Mouse (Mus musculus): Measurements from ENCODE around the gene Pla1a. TPM values are rescaled to one million over a fixed set of nuclear protein-coding genes. Genes with fewer than 3 reads are reported as not detected.

Pla1a gene
- polyA plus RNA-seq, 1 experiment from 2014 or later = 61.5 TPM

- in situ Hi-C loops (cut with MboI; ENCODE audit: low pct_unique_long_range_greater_than_20kb) = no loop called here
- no peak for TF ChIP-seq CTCF (IDR thresholded peaks at IDR 0.05)
- ChIA-PET POLR2A (no interaction called here), CTCF (interaction anchor here (0.5 kb wide), 1 partner anchor 1159 kb away, joined by 3 read pairs; no protein-coding TSS in a partner anchor)
- no peak for ATAC-seq
- DNase-seq (ENCODE audit: low read depth, low spot score) = no peak
- no peaks in the 10 kb centered on the region for H3K27me3 ChIP-seq
Measured at GRCm38 (mm10) chr16:38459990-38460389, 27.0 kb upstream of the Pla1a start.

- ChIA-PET CTCF (interaction anchor here (0.9 to 1.0 kb wide), 2 partner anchors 11 to 121 kb away, joined by 3 to 4 read pairs; no protein-coding TSS in a partner anchor), POLR2A (no interaction called here)
- in situ Hi-C loops (cut with MboI; ENCODE audit: low pct_unique_long_range_greater_than_20kb) = no loop called here
- ATAC-seq (no peak), DNase-seq (ENCODE audit: low read depth, low spot score) (no peak)
- no peaks in the 10 kb centered on the region for H3K27me3 ChIP-seq
- TF ChIP-seq CTCF (IDR thresholded peaks at IDR 0.05) = no peak
Measured at GRCm38 (mm10) chr16:38458600-38459280, 25.8 kb upstream of the Pla1a start.

GRCm38 (mm10) chr16:38456812-38457567 is 24.0 kb upstream of the Pla1a start:
- POLR2A ChIA-PET = interaction anchor here (0.7 to 0.9 kb wide), 2 partner anchors 8 to 19 kb away, joined by 3 to 5 read pairs; no protein-coding TSS in a partner anchor
- DNase-seq (ENCODE audit: low read depth, low spot score) = no peak
- no peak for TF ChIP-seq CTCF (IDR thresholded peaks at IDR 0.05)
- CTCF ChIA-PET = no interaction called here
- H3K27me3 ChIP-seq = no peaks in the 10 kb centered on the region
- in situ Hi-C loops (cut with MboI; ENCODE audit: low pct_unique_long_range_greater_than_20kb) = no loop called here
- no peak for ATAC-seq

- DNase-seq (ENCODE audit: low read depth, low spot score) = no peak
- ATAC-seq = no peak
- no peaks in the 10 kb centered on the region for H3K27me3 ChIP-seq
- TF ChIP-seq CTCF (IDR thresholded peaks at IDR 0.05) = no peak
- ChIA-PET CTCF (interaction anchor here (1.2 to 3.5 kb wide), 2 partner anchors 9 to 51 kb away, joined by 3 to 18 read pairs; no protein-coding TSS in a partner anchor), POLR2A (interaction anchor here (0.6 to 0.7 kb wide), 2 partner anchors 9 to 12 kb away, joined by 5 to 7 read pairs; no protein-coding TSS in a partner anchor)
- in situ Hi-C loops (cut with MboI; ENCODE audit: low pct_unique_long_range_greater_than_20kb) = no loop called here
Measured at GRCm38 (mm10) chr16:38455511-38456418, 22.8 kb upstream of the Pla1a start, which contains the start of gene Cd80. Cd80 (plus strand) TSS chr16:38455561.

GRCm38 (mm10) chr16:38454533-38455254 is 21.7 kb upstream of the Pla1a start:
- ATAC-seq (no peak), DNase-seq (ENCODE audit: low read depth, low spot score) (no peak)
- no peaks in the 10 kb centered on the region for H3K27me3 ChIP-seq
- in situ Hi-C loops (cut with MboI; ENCODE audit: low pct_unique_long_range_greater_than_20kb) = loop anchor here (5.0 kb wide), 1 partner anchor 107 kb away; the partner anchor contains the start of genes Cox17 and Gm21987
- CTCF ChIA-PET = interaction anchor here (1.2 to 3.5 kb wide), 2 partner anchors 10 to 52 kb away, joined by 3 to 18 read pairs; no protein-coding TSS in a partner anchor
- POLR2A ChIA-PET = interaction anchor here (0.6 kb wide), 1 partner anchor 11 kb away, joined by 3 read pairs; no protein-coding TSS in a partner anchor
- no peak for TF ChIP-seq CTCF (IDR thresholded peaks at IDR 0.05)

GRCm38 (mm10) chr16:38453952-38454351 is 21.0 kb upstream of the Pla1a start:
- no peaks in the 10 kb centered on the region for H3K27me3 ChIP-seq
- ChIA-PET CTCF (interaction anchor here (3.5 kb wide), 1 partner anchor 11 kb away, joined by 18 read pairs; no protein-coding TSS in a partner anchor), POLR2A (interaction anchor here (0.6 kb wide), 1 partner anchor 11 kb away, joined by 3 read pairs; no protein-coding TSS in a partner anchor)
- no peak for DNase-seq (ENCODE audit: low read depth, low spot score)
- no peak for TF ChIP-seq CTCF (IDR thresholded peaks at IDR 0.05)
- in situ Hi-C loops (cut with MboI; ENCODE audit: low pct_unique_long_range_greater_than_20kb) = loop anchor here (5.0 kb wide), 1 partner anchor 107 kb away; the partner anchor contains the start of genes Cox17 and Gm21987
- no peak for ATAC-seq

- in situ Hi-C loops (cut with MboI; ENCODE audit: low pct_unique_long_range_greater_than_20kb) = loop anchor here (5.0 kb wide), 1 partner anchor 106 kb away; the partner anchor contains the start of genes Cox17 and Gm21987
- CTCF ChIA-PET = interaction anchor here (0.9 to 3.5 kb wide), 3 partner anchors 11 to 108 kb away, joined by 3 to 18 read pairs (median 4); no protein-coding TSS in a partner anchor
- POLR2A ChIA-PET = interaction anchor here (1.2 to 1.4 kb wide), 3 partner anchors 11 to 53 kb away, joined by 3 to 7 read pairs (median 5); no protein-coding TSS in a partner anchor
- DNase-seq (ENCODE audit: low read depth, low spot score) (no peak), ATAC-seq (no peak)
- no peaks in the 10 kb centered on the region for H3K27me3 ChIP-seq
- TF ChIP-seq CTCF (IDR thresholded peaks at IDR 0.05) = no peak
Measured at GRCm38 (mm10) chr16:38453203-38453553, 20.2 kb upstream of the Pla1a start.

GRCm38 (mm10) chr16:38452442-38453202 is 19.7 kb upstream of the Pla1a start, which contains the start of gene Adprh:
Adprh (minus strand) TSS chr16:38452703.
- CTCF ChIA-PET = interaction anchor here (0.9 to 3.5 kb wide), 3 partner anchors 12 to 107 kb away, joined by 3 to 18 read pairs (median 4); no protein-coding TSS in a partner anchor
- ATAC-seq (peak; percentile 99), DNase-seq (ENCODE audit: low read depth, low spot score) (peak; percentile 48)
- in situ Hi-C loops (cut with MboI; ENCODE audit: low pct_unique_long_range_greater_than_20kb) = loop anchor here (5.0 kb wide), 1 partner anchor 105 kb away; the partner anchor contains the start of genes Cox17 and Gm21987
- POLR2A ChIA-PET = interaction anchor here (0.6 to 1.4 kb wide), 7 partner anchors 11 to 179 kb away, joined by 3 to 7 read pairs (median 4); partner anchors contain the start of gene Timmdc1
- no peaks in the 10 kb centered on the region for H3K27me3 ChIP-seq
- no peak for TF ChIP-seq CTCF (IDR thresholded peaks at IDR 0.05)

Measured in Patski (cell line).